Mouse (Mus musculus) bone marrow macrophage, adult 2 months (primary cell): ENCODE results near the gene Tnrc6b. TPM values are rescaled to one million over a fixed set of nuclear protein-coding genes. Genes with fewer than 3 reads are reported as not detected.

ENCODE experiments used
- H3K27ac ChIP-seq: 2 replicates; pipeline ENCODE4 v1.5.1; 2012; ENCODE audit warnings: low read depth, low read length; ENCODE audit not compliant: insufficient read depth
- H3K4me1 ChIP-seq: 2 replicates; pipeline ENCODE4 v1.6.1; 2012; ENCODE audit warnings: low read length; ENCODE audit not compliant: control insufficient read depth, insufficient read depth
- H3K4me3 ChIP-seq: 2 replicates; pipeline ENCODE4 v1.5.1; 2012; ENCODE audit warnings: mild to moderate bottlenecking, low read length, moderate library complexity; ENCODE audit not compliant: insufficient read depth
- CTCF ChIP-seq: IDR thresholded peaks from 2 replicates; pipeline ENCODE4 v1.5.1; 2012; ENCODE audit warnings: low read depth, mild to moderate bottlenecking, low read length, moderate library complexity
- POLR2A ChIP-seq: IDR thresholded peaks from 2 replicates; pipeline ENCODE4 v1.6.1; 2012; ENCODE audit warnings: mild to moderate bottlenecking, low read depth, low read length, borderline replicate concordance
- polyA plus RNA-seq: library from polyadenylated mRNA; stranded (reverse); fragments of >200 nt; gene quantifications from 2 replicates; pipeline ENCODE4 v1.2.4, GENCODE M21; 2012; ENCODE audit not compliant: missing spikeins, insufficient read depth, insufficient read length

The Tnrc6b gene
- polyA plus RNA-seq, 1 experiment = 28.4 TPM

- Histone ChIP-seq H3K4me3 (no peak overlapping the region), H3K27ac (no peak overlapping the region), H3K4me1 (peaks cover 24% of the 10 kb centered on the region)
- TF ChIP-seq CTCF (no peak), POLR2A (no peak)
Measured at GRCm38 (mm10) chr15:80979611-80980010, 268.5 kb downstream of the Tnrc6b start.

GRCm38 (mm10) chr15:80981176-80981575 lies 270.1 kb downstream of the Tnrc6b start:
- peaks cover 24% of the 10 kb centered on the region for H3K4me1 ChIP-seq
- H3K4me3 ChIP-seq = no peak overlapping the region
- TF ChIP-seq POLR2A (no peak), CTCF (no peak)
- H3K27ac ChIP-seq = no peak overlapping the region

GRCm38 (mm10) chr15:80983264-80983663 lies 272.2 kb downstream of the Tnrc6b start:
- no peak overlapping the region for H3K4me3 ChIP-seq
- no peak for TF ChIP-seq CTCF
- no peak for TF ChIP-seq POLR2A
- H3K27ac ChIP-seq = no peak overlapping the region
- peaks cover 27% of the 10 kb centered on the region for H3K4me1 ChIP-seq

- TF ChIP-seq POLR2A (no peak), CTCF (no peak)
- Histone ChIP-seq H3K4me3 (no peak overlapping the region), H3K4me1 (peaks cover 13% of the 10 kb centered on the region), H3K27ac (no peak overlapping the region)
Measured at GRCm38 (mm10) chr15:80988331-80988730, 277.2 kb downstream of the Tnrc6b start.

DNA sequence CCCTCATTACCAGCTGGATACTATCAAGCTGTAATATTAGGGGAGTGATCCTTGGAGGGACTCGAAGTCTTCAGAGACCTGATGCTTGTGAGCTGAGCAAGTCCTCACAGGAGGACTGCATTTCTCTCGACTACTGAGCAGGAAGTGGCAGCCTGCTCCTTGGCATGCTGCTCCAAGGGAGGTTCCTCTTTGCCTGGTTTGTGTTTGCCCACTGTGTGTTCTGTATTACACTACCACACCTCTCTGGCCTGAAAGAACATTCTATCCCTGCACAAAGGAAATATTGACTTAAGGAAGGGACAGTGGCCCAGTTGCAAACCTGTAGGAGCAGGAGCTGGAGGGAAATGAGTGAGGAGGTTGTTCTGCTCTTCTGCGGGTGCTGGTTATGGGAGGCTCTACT lies 278.6 kb downstream of the Tnrc6b start:
- peaks cover 12% of the 10 kb centered on the region for H3K4me1 ChIP-seq
- H3K4me3 ChIP-seq = no peak overlapping the region
- no peak overlapping the region for H3K27ac ChIP-seq
- TF ChIP-seq POLR2A (no peak), CTCF (no peak)

Other genes starting within 250 kb of the Tnrc6b start
- gene Enthd1, start 146.2 kb upstream of the Tnrc6b start, polyA plus RNA-seq = not detected in 2 replicates
- 1.9 and 2.0 TPM in 2 replicates for gene Grap2, start 138.7 kb upstream of the Tnrc6b start, polyA plus RNA-seq
- gene Fam83f, start 39.5 kb upstream of the Tnrc6b start, polyA plus RNA-seq = 6.9 and 8.4 TPM in 2 replicates
- 14.2 and 20.7 TPM in 2 replicates for gene Adsl, start 237.2 kb downstream of the Tnrc6b start, polyA plus RNA-seq